ENCODE assay signal across 8 mouse cellular contexts in the genomic region with DNA sequence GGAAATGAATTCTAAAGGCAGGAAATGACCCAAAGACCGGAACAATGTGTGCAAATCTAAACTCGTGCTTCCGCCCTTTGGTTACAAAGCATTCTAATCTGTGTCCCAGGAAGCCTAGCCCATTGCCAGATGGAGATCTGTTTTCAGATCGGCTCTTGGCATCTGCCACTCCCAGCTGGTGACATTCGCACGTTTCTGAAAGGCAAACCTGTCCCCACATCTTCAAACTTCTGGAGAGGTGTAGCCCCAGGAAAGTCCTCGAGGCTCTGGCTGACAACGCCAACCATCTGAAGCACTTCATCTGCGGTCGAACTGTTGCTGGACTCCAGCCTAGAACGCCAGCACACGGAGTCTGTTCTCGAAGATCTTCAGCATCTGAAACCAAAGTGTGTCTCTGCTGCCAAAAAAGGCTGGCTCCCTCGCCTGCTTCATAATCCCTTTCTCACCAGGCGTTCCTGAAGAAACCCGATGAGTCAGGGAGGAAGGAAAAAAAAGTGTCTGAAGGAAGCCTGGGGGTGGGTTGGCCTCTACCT.
DNase-seq lines count a peak whose midpoint lies in the region; ATAC-seq lines count a peak whose summit lies in the region.

No protein-coding gene starts in this region.

- H3K4me3 ChIP-seq in embryonic facial prominence, embryonic 13.5 days: 0 out of 2 replicates have a peak overlapping the region, but pooled peaks have one; percentile 6
- no peak overlapping the region for H3K4me3 ChIP-seq in liver, embryonic 13.5 days (replicated peaks)

- H3K27ac ChIP-seq in embryonic facial prominence, embryonic 13.5 days: peak overlapping the region; percentile 75
- H3K27ac ChIP-seq in liver, embryonic 13.5 days: no peak overlapping the region

- H3K4me1 ChIP-seq in embryonic facial prominence, embryonic 13.5 days: peaks cover 28% of the 10 kb centered on the region
- H3K4me1 ChIP-seq in liver, embryonic 13.5 days (replicated peaks): peaks cover 4% of the 10 kb centered on the region; the same call in 1 of the 2 replicates

- no peaks in the 10 kb centered on the region for H3K9me3 ChIP-seq in embryonic facial prominence, embryonic 13.5 days
- no peaks in the 10 kb centered on the region for H3K9me3 ChIP-seq in liver, embryonic 13.5 days (replicated peaks)

- 0 out of 2 replicates have a peak overlapping the region, but pooled peaks have one; percentile 32 for H3K9ac ChIP-seq in embryonic facial prominence, embryonic 13.5 days
- H3K9ac ChIP-seq in liver, embryonic 13.5 days: no peak overlapping the region

- peak overlapping the region; percentile 48 for H3K4me2 ChIP-seq in embryonic facial prominence, embryonic 13.5 days
- peak overlapping the region; percentile 11; the same call in 1 of the 2 replicates for H3K4me2 ChIP-seq in liver, embryonic 13.5 days

- no peaks in the 10 kb centered on the region for H3K36me3 ChIP-seq in embryonic facial prominence, embryonic 13.5 days
- H3K36me3 ChIP-seq in liver, embryonic 13.5 days: no peaks in the 10 kb centered on the region

- no peaks in the 10 kb centered on the region for H3K27me3 ChIP-seq in embryonic facial prominence, embryonic 13.5 days
- H3K27me3 ChIP-seq in liver, embryonic 13.5 days: 0 out of 2 replicates have a peak, but pooled peaks cover 5% of the 10 kb centered on the region

- DNase-seq in 3T3-L1 (ENCODE audit: low read depth, low spot score) (peak; percentile 99), NIH3T3 (ENCODE audit: low read depth) (peak; percentile 94)
- DNase-seq in heart, adult 8-10 months (ENCODE audit: low spot score): peak; percentile 86
- DNase-seq in kidney, postnatal 25 days: peak; percentile 49 to 75
- DNase-seq in liver, embryonic 13.5 days: no peak
- peak; percentile 91 for DNase-seq in right cerebral cortex, adult 18-20 months
- no peak for DNase-seq in c-Kit-positive CD71-positive TER-119-positive erythroid progenitor cells, embryonic 14.5 days (ENCODE audit: low spot score)

- 19% methylated on average over 16 of the region's 16 CpGs for WGBS in embryonic facial prominence, embryonic 13.5 days
- WGBS in liver, embryonic 13.5 days (ENCODE audit: insufficient replicate concordance): 5% methylated on average over 16 of the region's 16 CpGs

- ATAC-seq in embryonic facial prominence, embryonic 13.5 days (ENCODE audit: insufficient number of reproducible peaks, insufficient read depth, low FRiP score, low TSS enrichment, low read depth): no peak
- ATAC-seq in liver, embryonic 13.5 days (ENCODE audit: low read depth): no peak

Comparison
In these comparisons a context has a peak if more than half of its experiments do, and no peak if none do; other contexts are left out.
1. DNase-seq: peak in 3T3-L1 (single experiment), NIH3T3 (single experiment), heart, adult 8-10 months (single experiment), kidney, postnatal 25 days (2 of 2) and right cerebral cortex, adult 18-20 months (single experiment); none in liver, embryonic 13.5 days (single experiment) and c-Kit-positive CD71-positive TER-119-positive erythroid progenitor cells, embryonic 14.5 days (single experiment).